ENCODE assay signal across 17 mouse cellular contexts in the genomic region with DNA sequence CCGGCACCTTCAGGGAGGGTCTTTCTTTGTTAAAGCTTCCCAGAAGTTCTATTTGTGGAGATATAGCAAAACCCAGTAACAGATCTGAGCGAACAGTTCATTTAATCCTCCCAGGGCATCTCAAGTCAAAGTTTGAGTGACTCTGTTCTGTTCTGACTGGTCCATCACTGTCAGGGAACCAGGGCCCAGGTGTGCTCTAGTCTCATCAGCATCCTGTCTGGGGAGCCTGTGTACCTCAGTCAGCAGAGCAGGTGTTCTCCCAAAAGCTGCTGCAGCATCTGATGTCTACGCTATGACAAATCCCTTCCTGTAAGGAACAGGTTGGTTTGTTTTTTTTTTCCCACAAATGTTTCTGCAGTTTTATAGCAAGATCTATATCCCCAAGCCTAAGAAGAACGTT.
"Had no signal": no experiment of that assay in that cellular context is flagged by ENCODE, and none has a peak within 500 bp of the region (broad histone marks: within the 10 kb centered on the region; RNA-seq: fewer than 3 reads in every experiment).

No protein-coding gene starts in this region.

- H3K36me3 ChIP-seq: liver, embryonic 13.5 days; midbrain, embryonic 12.5 days; midbrain, embryonic 15.5 days; neural tube, embryonic 12.5 days; neural tube, embryonic 15.5 days; stomach, embryonic 15.5 days had no signal

- H3K27ac ChIP-seq: kidney, postnatal 0 days; layer of hippocampus, adult 2 months; left cerebral cortex, adult 2 months; liver, embryonic 13.5 days; midbrain, embryonic 12.5 days; midbrain, embryonic 15.5 days; neural tube, embryonic 12.5 days; neural tube, embryonic 15.5 days; stomach, embryonic 15.5 days had no signal

- H3K9me3 ChIP-seq: liver, embryonic 13.5 days; midbrain, embryonic 12.5 days; midbrain, embryonic 15.5 days; neural tube, embryonic 12.5 days; neural tube, embryonic 15.5 days; stomach, embryonic 15.5 days had no signal

- H3K4me3 ChIP-seq: layer of hippocampus, adult 2 months; left cerebral cortex, adult 2 months; liver, embryonic 13.5 days; midbrain, embryonic 12.5 days; midbrain, embryonic 15.5 days; neural tube, embryonic 12.5 days; neural tube, embryonic 15.5 days; stomach, embryonic 15.5 days had no signal

- H3K27me3 ChIP-seq: liver, embryonic 13.5 days; midbrain, embryonic 12.5 days; midbrain, embryonic 15.5 days; neural tube, embryonic 12.5 days; stomach, embryonic 15.5 days had no signal

- H3K9ac ChIP-seq: liver, embryonic 13.5 days; midbrain, embryonic 12.5 days; midbrain, embryonic 15.5 days; neural tube, embryonic 12.5 days; neural tube, embryonic 15.5 days; stomach, embryonic 15.5 days had no signal

- H3K4me1 ChIP-seq: stomach, embryonic 15.5 days had no signal

- H3K4me2 ChIP-seq: liver, embryonic 13.5 days; midbrain, embryonic 12.5 days; midbrain, embryonic 15.5 days; neural tube, embryonic 12.5 days; neural tube, embryonic 15.5 days; stomach, embryonic 15.5 days had no signal

- DNase-seq: kidney, adult 2 months; kidney, postnatal 25 days; layer of hippocampus, adult 9-11 months; layer of hippocampus, postnatal 36 days; liver, embryonic 13.5 days; lung, adult 2 months; retina, postnatal 1 day; right cerebral cortex, postnatal 25 days; spleen, adult 18-20 months had no signal
